Mouse (Mus musculus) heart, embryonic 16.5 days (tissue): ENCODE results near the gene Lysmd4. TPM values are rescaled to one million over a fixed set of nuclear protein-coding genes. Genes with fewer than 3 reads are reported as not detected.

Experiments
- ATAC-seq: fragments of 200-750 bp; cut with Nextera tagmentation; replicated peaks from 2 replicates; pipeline ENCODE4 v1.8.0; 2017; ENCODE audit warnings: moderate number of reproducible peaks; ENCODE audit not compliant: insufficient read depth, low FRiP score; ENCODE audit errors: extremely low read depth
- H3K27ac ChIP-seq: fragments of 300-500 bp; sonication (generic); 2 replicates; pipeline ENCODE4 v1.5.1; 2014; ENCODE audit warnings: mild to moderate bottlenecking, low read length, control low read depth, moderate library complexity
- H3K27me3 ChIP-seq: fragments of 300-500 bp; sonication (generic); 2 replicates; pipeline ENCODE4 v1.6.1; 2014; ENCODE audit warnings: low read length, mixed read lengths; ENCODE audit not compliant: control insufficient read depth, insufficient read depth
- H3K36me3 ChIP-seq: fragments of 300-500 bp; sonication (generic); 2 replicates; pipeline ENCODE4 v1.6.1; 2014; ENCODE audit not compliant: control insufficient read depth, insufficient read depth
- H3K4me1 ChIP-seq: fragments of 300-500 bp; sonication (generic); 2 replicates; pipeline ENCODE4 v1.6.1; 2014; ENCODE audit warnings: low read length, mixed read lengths; ENCODE audit not compliant: control insufficient read depth, insufficient read depth
- H3K4me2 ChIP-seq: fragments of 300-500 bp; sonication (generic); 2 replicates; pipeline ENCODE4 v1.6.1; 2014; ENCODE audit warnings: low read depth, mild to moderate bottlenecking, control low read depth, low read length
- H3K4me3 ChIP-seq: fragments of 300-500 bp; sonication (generic); 2 replicates; pipeline ENCODE4 v1.5.1; 2014; ENCODE audit warnings: mild to moderate bottlenecking, control low read depth, low read length
- H3K9ac ChIP-seq: fragments of 300-500 bp; sonication (generic); 2 replicates; pipeline ENCODE4 v1.6.1; 2014; ENCODE audit warnings: low read length, control low read depth
- H3K9me3 ChIP-seq: fragments of 300-500 bp; sonication (generic); replicated peaks from 2 replicates; pipeline ENCODE4 v1.6.1; 2016; ENCODE audit warnings: low read length; ENCODE audit not compliant: control insufficient read depth
- WGBS: fragments of 180-500 bp; shearing (Covaris S2); extraction: QIAGEN DNeasy Blood & Tissue Kit; methylation state at CpG from one replicate; pipeline ENCODE4 v1.1.7; 2014; 5-methylcytosine and 5-hydroxymethylcytosine counted together
- polyA plus RNA-seq: library from polyadenylated mRNA; unstranded; fragments of >200 nt; fragmentation: Nextera tagmentation; extraction: Ambion mirVana; gene quantifications from 2 replicates; pipeline ENCODE4 v1.2.1, GENCODE M21; 2015

Gene Lysmd4
- polyA plus RNA-seq, 1 experiment from 2014 or later = 15.8 TPM

GRCm38 (mm10) chr7:67296419-67296818 lies 74.1 kb downstream of the Lysmd4 start:
- H3K4me3 ChIP-seq = no peak overlapping the region
- no peak overlapping the region for H3K27ac ChIP-seq
- H3K36me3 ChIP-seq = peaks cover 2% of the 10 kb centered on the region; the same call in 1 of the 2 replicates
- H3K9me3 ChIP-seq = no peaks in the 10 kb centered on the region
- H3K4me1 ChIP-seq = no peaks in the 10 kb centered on the region
- no peak overlapping the region for H3K9ac ChIP-seq
- 80% methylated on average over 1 of the region's 1 CpGs for WGBS
- no peak for ATAC-seq
- H3K27me3 ChIP-seq = no peaks in the 10 kb centered on the region
- H3K4me2 ChIP-seq = no peak overlapping the region

- Histone ChIP-seq H3K27me3 (no peaks in the 10 kb centered on the region), H3K9me3 (no peaks in the 10 kb centered on the region), H3K4me2 (no peak overlapping the region), H3K36me3 (0 out of 2 replicates have a peak, but pooled peaks cover 3% of the 10 kb centered on the region), H3K4me1 (no peaks in the 10 kb centered on the region), H3K9ac (no peak overlapping the region), H3K27ac (no peak overlapping the region), H3K4me3 (no peak overlapping the region)
- no peak for ATAC-seq
- 44% methylated on average over 3 of the region's 3 CpGs for WGBS
Measured at GRCm38 (mm10) chr7:67304937-67305336, 82.6 kb downstream of the Lysmd4 start.

GRCm38 (mm10) chr7:67307078-67307477 lies 84.7 kb downstream of the Lysmd4 start:
- H3K9me3 ChIP-seq = no peaks in the 10 kb centered on the region
- no peaks in the 10 kb centered on the region for H3K4me1 ChIP-seq
- no peak for ATAC-seq
- no peak overlapping the region for H3K27ac ChIP-seq
- H3K9ac ChIP-seq = no peak overlapping the region
- no peaks in the 10 kb centered on the region for H3K27me3 ChIP-seq
- WGBS = 95% methylated on average over 3 of the region's 3 CpGs
- 0 out of 2 replicates have a peak, but pooled peaks cover 3% of the 10 kb centered on the region for H3K36me3 ChIP-seq
- H3K4me2 ChIP-seq = no peak overlapping the region
- no peak overlapping the region for H3K4me3 ChIP-seq

- H3K27me3 ChIP-seq = no peaks in the 10 kb centered on the region
- H3K27ac ChIP-seq = no peak overlapping the region
- 0 out of 2 replicates have a peak, but pooled peaks cover 3% of the 10 kb centered on the region for H3K36me3 ChIP-seq
- H3K4me1 ChIP-seq = no peaks in the 10 kb centered on the region
- H3K9ac ChIP-seq = no peak overlapping the region
- H3K4me3 ChIP-seq = no peak overlapping the region
- ATAC-seq = no peak
- H3K4me2 ChIP-seq = no peak overlapping the region
- no peaks in the 10 kb centered on the region for H3K9me3 ChIP-seq
- WGBS = 87% methylated on average over 2 of the region's 2 CpGs
Measured at GRCm38 (mm10) chr7:67308102-67308501, 85.8 kb downstream of the Lysmd4 start.

- Histone ChIP-seq H3K27ac (no peak overlapping the region), H3K4me2 (no peak overlapping the region), H3K36me3 (peaks cover 2% of the 10 kb centered on the region; the same call in 1 of the 2 replicates), H3K9me3 (no peaks in the 10 kb centered on the region), H3K4me1 (no peaks in the 10 kb centered on the region), H3K27me3 (no peaks in the 10 kb centered on the region), H3K4me3 (no peak overlapping the region), H3K9ac (no peak overlapping the region)
- no peak for ATAC-seq
- WGBS = 84% methylated on average over 2 of the region's 2 CpGs
Measured at GRCm38 (mm10) chr7:67310151-67310550, 87.8 kb downstream of the Lysmd4 start.

GRCm38 (mm10) chr7:67313200-67313599 lies 90.9 kb downstream of the Lysmd4 start:
- no peak for ATAC-seq
- Histone ChIP-seq H3K27me3 (no peaks in the 10 kb centered on the region), H3K4me3 (no peak overlapping the region), H3K36me3 (peaks cover 4% of the 10 kb centered on the region; the same call in 1 of the 2 replicates), H3K9ac (no peak overlapping the region), H3K27ac (no peak overlapping the region), H3K9me3 (no peaks in the 10 kb centered on the region), H3K4me1 (0 out of 2 replicates have a peak, but pooled peaks cover 2% of the 10 kb centered on the region), H3K4me2 (no peak overlapping the region)
- WGBS = 61% methylated on average over 3 of the region's 3 CpGs

GRCm38 (mm10) chr7:67318697-67319096 lies 96.4 kb downstream of the Lysmd4 start:
- H3K36me3 ChIP-seq = peaks cover 3% of the 10 kb centered on the region; the same call in 1 of the 2 replicates
- H3K4me2 ChIP-seq = no peak overlapping the region
- H3K27ac ChIP-seq = no peak overlapping the region
- H3K4me1 ChIP-seq = peaks cover 2% of the 10 kb centered on the region; the same call in 1 of the 2 replicates
- H3K9me3 ChIP-seq = no peaks in the 10 kb centered on the region
- H3K4me3 ChIP-seq = no peak overlapping the region
- H3K27me3 ChIP-seq = no peaks in the 10 kb centered on the region
- H3K9ac ChIP-seq = no peak overlapping the region
- ATAC-seq = no peak

GRCm38 (mm10) chr7:67320359-67320758 lies 98.0 kb downstream of the Lysmd4 start:
- Histone ChIP-seq H3K9ac (no peak overlapping the region), H3K27me3 (no peaks in the 10 kb centered on the region), H3K27ac (no peak overlapping the region), H3K9me3 (no peaks in the 10 kb centered on the region), H3K4me3 (no peak overlapping the region), H3K4me1 (peaks cover 2% of the 10 kb centered on the region; the same call in 1 of the 2 replicates), H3K4me2 (no peak overlapping the region), H3K36me3 (peaks cover 2% of the 10 kb centered on the region; the same call in 1 of the 2 replicates)
- 69% methylated on average over 1 of the region's 1 CpGs for WGBS
- no peak for ATAC-seq

- Histone ChIP-seq H3K9me3 (no peaks in the 10 kb centered on the region), H3K4me2 (no peak overlapping the region), H3K27me3 (no peaks in the 10 kb centered on the region), H3K36me3 (peaks cover 5% of the 10 kb centered on the region), H3K4me3 (no peak overlapping the region), H3K27ac (no peak overlapping the region), H3K9ac (no peak overlapping the region), H3K4me1 (peaks cover 3% of the 10 kb centered on the region)
- WGBS = 83% methylated on average over 7 of the region's 7 CpGs
- no peak for ATAC-seq
Measured at GRCm38 (mm10) chr7:67342067-67342625, 119.8 kb downstream of the Lysmd4 start.
